Mouse (Mus musculus) CH12.LX (cell line): ENCODE data around the gene Elovl4. TPM values are rescaled to one million over a fixed set of nuclear protein-coding genes. Genes with fewer than 3 reads are reported as not detected.
A peak's percentile ranks its signal among the peaks of the same experiment; 100 is the strongest.

ENCODE experiments used
- DNase-seq: peaks from one replicate; pipeline ENCODE4 v3.0.0-alpha.2; 2013; ENCODE audit errors: extremely low read depth
- H3K27ac ChIP-seq: 2 replicates; pipeline ENCODE4 v1.5.1; 2012; ENCODE audit warnings: low read depth, mild to moderate bottlenecking, control low read depth, moderate library complexity; ENCODE audit not compliant: insufficient read depth
- H3K27me3 ChIP-seq: replicated peaks from 2 replicates; pipeline ENCODE3; 2012; ENCODE audit warnings: inconsistent platforms
- H3K36me3 ChIP-seq, 2 experiments: replicated peaks in 1 of 2; 2 replicates each; pipeline versions ENCODE3 to v1.6.1; 2012; ENCODE audit warnings: inconsistent platforms in 1 of 2, low read length in 1 of 2, mild to moderate bottlenecking in 1 of 2, mixed read lengths in 1 of 2, moderate library complexity in 1 of 2; ENCODE audit not compliant: control insufficient read depth in 1 of 2, insufficient read depth in 1 of 2
- H3K4me1 ChIP-seq, 2 experiments: 2 replicates each; pipeline ENCODE4 v1.6.1; 2012; ENCODE audit warnings: inconsistent platforms in 1 of 2, moderate library complexity in 1 of 2; ENCODE audit not compliant: insufficient read depth in 2 of 2, control insufficient read depth in 1 of 2
- H3K4me2 ChIP-seq: 2 replicates; pipeline ENCODE4 v1.6.1; 2012; ENCODE audit warnings: low read depth, mild to moderate bottlenecking, control low read depth; ENCODE audit not compliant: poor library complexity, insufficient read depth, severe bottlenecking
- H3K4me3 ChIP-seq, 3 experiments: fragments of 150-350 bp in 1 of 3; sonication (generic) in 1 of 3; replicated peaks in 1 of 3; 2 replicates each; pipeline versions ENCODE3 to v1.5.1; 2011 to 2012; ENCODE audit warnings: low read depth in 2 of 3, low read length in 2 of 3, mild to moderate bottlenecking in 2 of 3, moderate library complexity in 2 of 3, control low read depth in 1 of 3, improper control_type of control experiment in 1 of 3, inconsistent platforms in 1 of 3, mixed read lengths in 1 of 3; ENCODE audit not compliant: poor library complexity in 1 of 3
- H3K79me2 ChIP-seq: replicated peaks from 2 replicates; pipeline ENCODE4 v1.6.1; 2012; ENCODE audit warnings: mild to moderate bottlenecking, moderate library complexity; ENCODE audit not compliant: control insufficient read depth, poor library complexity, insufficient read depth, severe bottlenecking; ENCODE audit errors: extremely low read depth
- H3K9ac ChIP-seq: 2 replicates; pipeline ENCODE4 v1.6.1; 2012; ENCODE audit warnings: low read depth, mild to moderate bottlenecking, control low read depth, moderate library complexity; ENCODE audit not compliant: insufficient read depth
- H3K9me3 ChIP-seq: replicated peaks from 2 replicates; pipeline ENCODE3; 2012; ENCODE audit warnings: low read length, inconsistent platforms, mixed read lengths
- CHD1 ChIP-seq: IDR thresholded peaks from 2 replicates; pipeline ENCODE4 v1.6.1; 2012; ENCODE audit warnings: low read depth, low read length, improper control_type of control experiment, inconsistent platforms
- CHD2 ChIP-seq: IDR thresholded peaks from 2 replicates; pipeline ENCODE4 v1.6.1; 2011; ENCODE audit warnings: low read length, improper control_type of control experiment
- CTCF ChIP-seq, 2 experiments: IDR thresholded peaks in 1 of 2; conservative IDR thresholded peaks in 1 of 2; 2 replicates each; pipeline ENCODE4 v1.5.1; 2011 to 2012; ENCODE audit warnings: low read depth in 2 of 2, low read length in 2 of 2, improper control_type of control experiment in 1 of 2, inconsistent platforms in 1 of 2, mild to moderate bottlenecking in 1 of 2, moderate library complexity in 1 of 2
- E2F4 ChIP-seq: IDR thresholded peaks from 2 replicates; pipeline ENCODE4 v1.6.1; 2011; ENCODE audit warnings: low read depth, low read length, improper control_type of control experiment; ENCODE audit not compliant: insufficient replicate concordance
- ELF1 ChIP-seq: IDR thresholded peaks from 2 replicates; pipeline ENCODE4 v1.6.1; 2014; ENCODE audit warnings: low read depth, mild to moderate bottlenecking, inconsistent platforms, low read length, improper control_type of control experiment
- ETS1 ChIP-seq: conservative IDR thresholded peaks from 2 replicates; pipeline ENCODE4 v1.6.1; 2012; ENCODE audit warnings: low read depth, mild to moderate bottlenecking, inconsistent platforms, low read length, improper control_type of control experiment, moderate library complexity
- HCFC1 ChIP-seq: IDR thresholded peaks from 2 replicates; pipeline ENCODE4 v1.6.1; 2012; ENCODE audit warnings: low read depth, mild to moderate bottlenecking, inconsistent platforms, low read length, improper control_type of control experiment
- IRF4 ChIP-seq: IDR thresholded peaks from 2 replicates; pipeline ENCODE4 v1.6.1; 2014; ENCODE audit warnings: low read depth, mild to moderate bottlenecking, inconsistent platforms, low read length, improper control_type of control experiment
- JUND ChIP-seq: conservative IDR thresholded peaks from 2 replicates; pipeline ENCODE4 v1.6.1; 2011; ENCODE audit warnings: low read depth, low read length, improper control_type of control experiment
- KAT2A ChIP-seq: IDR thresholded peaks from 2 replicates; pipeline ENCODE4 v1.6.1; 2012; ENCODE audit warnings: low read length, improper control_type of control experiment, inconsistent platforms; ENCODE audit not compliant: insufficient replicate concordance
- MAX ChIP-seq: IDR thresholded peaks from 2 replicates; pipeline ENCODE4 v1.6.1; 2011; ENCODE audit warnings: low read length, improper control_type of control experiment
- MAZ ChIP-seq: IDR thresholded peaks from 2 replicates; pipeline ENCODE4 v1.6.1; 2012; ENCODE audit warnings: low read depth, mild to moderate bottlenecking, inconsistent platforms, low read length, improper control_type of control experiment, moderate library complexity
- MXI1 ChIP-seq: IDR thresholded peaks from 2 replicates; pipeline ENCODE4 v1.6.1; 2011; ENCODE audit warnings: mild to moderate bottlenecking, low read depth, low read length, improper control_type of control experiment
- MYC ChIP-seq: IDR thresholded peaks from 2 replicates; pipeline ENCODE4 v1.6.1; 2011; ENCODE audit warnings: low read depth, mild to moderate bottlenecking, improper control_type of control experiment, low read length
- NELFE ChIP-seq: IDR thresholded peaks from 2 replicates; pipeline ENCODE4 v1.6.1; 2011; ENCODE audit warnings: low read depth, low read length, improper control_type of control experiment
- NRF1 ChIP-seq: IDR thresholded peaks from 2 replicates; pipeline ENCODE4 v1.6.1; 2014; ENCODE audit warnings: low read depth, mild to moderate bottlenecking, inconsistent platforms, low read length, improper control_type of control experiment, moderate library complexity
- PAX5 ChIP-seq: IDR thresholded peaks from 2 replicates; pipeline ENCODE4 v1.6.1; 2012; ENCODE audit warnings: low read length, inconsistent platforms, mixed read lengths
- POLR2A ChIP-seq: IDR thresholded peaks from 2 replicates; pipeline ENCODE4 v1.6.1; 2011; ENCODE audit warnings: low read depth, mild to moderate bottlenecking, improper control_type of control experiment, low read length
- POLR2AphosphoS2 ChIP-seq: IDR thresholded peaks from 2 replicates; pipeline ENCODE4 v1.6.1; 2011; ENCODE audit warnings: low read depth, low read length, improper control_type of control experiment
- SIN3A ChIP-seq: IDR thresholded peaks from 2 replicates; pipeline ENCODE4 v1.6.1; 2012; ENCODE audit warnings: low read length, improper control_type of control experiment, inconsistent platforms
- TBP ChIP-seq: conservative IDR thresholded peaks from 2 replicates; pipeline ENCODE4 v1.6.1; 2011; ENCODE audit warnings: low read depth, low read length, improper control_type of control experiment
- TCF12 ChIP-seq: IDR thresholded peaks from 2 replicates; pipeline ENCODE4 v1.6.1; 2014; ENCODE audit warnings: low read depth, mild to moderate bottlenecking, inconsistent platforms, low read length, improper control_type of control experiment
- USF1 ChIP-seq: IDR thresholded peaks from 2 replicates; pipeline ENCODE4 v1.6.1; 2014; ENCODE audit warnings: low read depth, mild to moderate bottlenecking, inconsistent platforms, low read length, improper control_type of control experiment
- USF2 ChIP-seq: conservative IDR thresholded peaks from 2 replicates; pipeline ENCODE4 v1.6.1; 2011; ENCODE audit warnings: low read depth, low read length, improper control_type of control experiment
- ZC3H11A ChIP-seq: IDR thresholded peaks from 2 replicates; pipeline ENCODE4 v1.6.1; 2012; ENCODE audit warnings: low read depth, mild to moderate bottlenecking, inconsistent platforms, low read length, improper control_type of control experiment
- ZMIZ1 ChIP-seq: IDR thresholded peaks from 2 replicates; pipeline ENCODE4 v1.6.1; 2012; ENCODE audit warnings: low read depth, mild to moderate bottlenecking, inconsistent platforms, low read length, improper control_type of control experiment
- dilution Hi-C: fragments of 300-500 bp; cut with MboI; formaldehyde crosslinking; loops from 2 replicates; pipeline ENCODE4 v1.14.3; 2020; ENCODE audit warnings: low sequenced_read_pairs; ENCODE audit not compliant: extremely low pct_unique_long_range_greater_than_20kb, extremely low pct_ligation_motif_present
- in situ Hi-C: fragments of 300-500 bp; cut with MboI; formaldehyde crosslinking; loops from 3 replicates; pipeline ENCODE4 v1.14.3; 2019; ENCODE audit warnings: low sequenced_read_pairs, low pct_ligation_motif_present, low pct_unique_long_range_greater_than_20kb, mixed read lengths
- polyA plus RNA-seq: library from polyadenylated mRNA; unstranded; fragments of >175 nt; gene quantifications from 2 replicates; pipeline ENCODE4 v1.2.1, GENCODE M21; 2012; ENCODE audit warnings: low read depth; ENCODE audit not compliant: insufficient read length
- total RNA-seq, 2 experiments: library from RNA; depleted of rRNA; stranded (reverse); fragments of 300-350 nt in 1 of 2; fragments of >200 nt in 1 of 2; gene quantifications; 2 replicates each; pipeline ENCODE4 v1.2.3; 2012 to 2014

The Elovl4 gene
- total and polyA plus RNA-seq, 3 experiments: 0.04 TPM; not detected in 2

- H3K27ac ChIP-seq: peak overlapping the region; percentile 35; the same call in 1 of the 2 replicates
- H3K4me3 ChIP-seq: peak overlapping the region; percentile 52 to 97 (median 95)
- peaks cover 22% of the 10 kb centered on the region for H3K79me2 ChIP-seq
- in situ Hi-C loops: no loop called here
- H3K4me1 ChIP-seq: peaks cover 6 to 38% of the 10 kb centered on the region in 2 experiments
- H3K4me2 ChIP-seq: peak overlapping the region; percentile 79
- no peak for TF ChIP-seq E2F4
- TF ChIP-seq MYC: 0 out of 2 replicates have a peak, but pooled peaks have one; percentile 8
- no peak for TF ChIP-seq CHD2
- H3K27me3 ChIP-seq: no peaks in the 10 kb centered on the region
- dilution Hi-C loops: no loop called here
- DNase-seq: no peak
- H3K36me3 ChIP-seq: peaks cover 2 to 21% of the 10 kb centered on the region in 2 experiments
- peak overlapping the region; percentile 85 for H3K9ac ChIP-seq
- no peaks in the 10 kb centered on the region for H3K9me3 ChIP-seq
Observed at GRCm38 (mm10) chr9:83834748-83835313, 28.8 kb upstream of the Elovl4 start.

DNA sequence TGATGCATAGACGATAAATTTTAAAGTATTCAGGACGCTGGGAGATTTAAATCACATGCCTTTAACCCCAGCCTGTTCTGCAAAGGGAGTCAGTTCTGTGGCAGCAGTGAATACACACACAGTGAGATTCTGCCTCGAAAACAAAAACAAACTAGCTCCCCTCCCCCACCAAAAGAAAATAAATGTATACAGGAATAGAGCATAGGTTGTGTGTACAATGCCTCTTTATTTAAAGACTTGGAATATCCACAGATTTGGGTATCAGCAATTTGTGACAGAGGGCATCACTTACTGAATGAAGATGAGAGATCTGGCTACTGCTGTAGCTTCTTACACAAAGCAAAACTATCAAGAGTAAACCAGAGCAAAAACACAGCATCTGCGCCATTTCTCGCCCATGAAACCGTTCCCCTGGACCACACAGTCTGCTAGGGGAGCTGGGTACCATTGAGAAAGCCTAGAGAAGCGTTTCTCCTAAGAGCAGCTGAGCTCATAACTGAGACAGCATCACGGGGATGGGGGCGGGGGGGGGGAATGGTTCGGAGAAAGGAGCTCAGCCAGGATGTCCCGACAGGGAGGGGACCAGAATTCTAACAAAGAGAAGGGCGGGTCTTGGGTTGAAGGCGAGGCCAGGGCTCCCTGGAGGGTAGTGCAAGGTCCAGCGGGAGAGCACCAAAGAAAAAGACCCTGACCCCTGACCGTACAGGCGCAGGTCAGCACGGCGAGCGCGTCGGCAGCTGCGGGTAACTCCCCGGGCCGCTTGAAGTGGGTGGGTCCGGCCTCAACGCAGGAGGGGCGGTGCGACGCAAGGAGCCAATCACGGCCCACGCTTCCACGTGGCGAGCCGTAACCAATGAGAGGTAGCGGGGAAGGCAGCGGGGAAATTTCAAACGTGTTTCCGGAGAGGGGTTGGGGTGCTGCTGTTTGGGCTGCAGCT is 28.0 kb upstream of the Elovl4 start, which contains the start of gene Ttk:
Ttk (plus strand) TSS at position 879 of the 937 bp plus-strand sequence.
- Histone ChIP-seq H3K4me1 (peaks cover 6 to 44% of the 10 kb centered on the region in 2 experiments), H3K4me2 (peak within 1 kb of the TSS; percentile 95), H3K9ac (peak within 1 kb of the TSS; percentile 90), H3K79me2 (peaks cover 22% of the 10 kb centered on the region), H3K27ac (peak within 1 kb of the TSS; percentile 54; the same call in 1 of the 2 replicates), H3K9me3 (no peaks in the 10 kb centered on the region), H3K36me3 (peaks cover 0 to 18% of the 10 kb centered on the region in 2 experiments), H3K27me3 (no peaks in the 10 kb centered on the region), H3K4me3 (peak within 1 kb of the TSS; percentile 52 to 97 (median 95))
- TF ChIP-seq IRF4 (peak; percentile 10; the same call in 1 of the 2 replicates), PAX5 (no peak), ZC3H11A (no peak), CHD2 (peak; percentile 60; the same call in 1 of the 2 replicates), NRF1 (0 out of 2 replicates have a peak, but pooled peaks have one; percentile 50), ETS1 (no peak; the same call in 1 of the 2 replicates), MXI1 (peak; percentile 87), POLR2AphosphoS2 (peak; percentile 74; the same call in 1 of the 2 replicates), JUND (no peak), USF1 (peak; percentile 96), NELFE (peak; percentile 92), MAX (peak; percentile 92), ELF1 (peak; percentile 66), E2F4 (peak; percentile 90; the same call in 1 of the 2 replicates), CHD1 (peak; percentile 61; the same call in 1 of the 2 replicates), KAT2A (0 out of 2 replicates have a peak, but pooled peaks have one; percentile 32), USF2 (peak; percentile 89), TBP (peak; percentile 51), CTCF (conservative IDR thresholded peaks at IDR 0.05 in 1 of 2, IDR thresholded peaks at IDR 0.05 in 1 of 2; ENCODE audit: low read depth in 2 of 2, low read length in 2 of 2) (no peak), POLR2A (peak; percentile 89), MAZ (peak; percentile 21; the same call in 1 of the 2 replicates), SIN3A (peak; percentile 96), HCFC1 (0 out of 2 replicates have a peak, but pooled peaks have one; percentile 52), ZMIZ1 (peak; percentile 79), TCF12 (peak; percentile 75)
- dilution Hi-C loops (no loop called here), in situ Hi-C loops (no loop called here)
- peak; percentile 90 for DNase-seq
